ENCODE assay signal across 8 mouse cellular contexts in genomic region chr19:5871273-5871672, GRCm38 (mm10). TPM values are rescaled to one million over a fixed set of nuclear protein-coding genes. Genes with fewer than 3 reads are reported as not detected.
DNase-seq lines count a peak whose midpoint lies in the region; ATAC-seq and TF ChIP-seq lines count a peak whose summit lies in the region.
"Had no signal": no experiment of that assay in that cellular context is flagged by ENCODE, and none has a peak within 500 bp of the region (broad histone marks: within the 10 kb centered on the region; RNA-seq: fewer than 3 reads in every experiment).

No protein-coding gene starts in this region.

- intact Hi-C loops in left cerebral cortex, adult 2 months (cut with DNase I), result no loop called here

- no peaks in the 10 kb centered on the region for H3K27me3 ChIP-seq in embryonic facial prominence, embryonic 11.5 days (ENCODE audit: control insufficient read depth, insufficient read depth, low read length)
- H3K27me3 ChIP-seq in hindbrain, embryonic 15.5 days, result no peaks in the 10 kb centered on the region
- H3K27me3 ChIP-seq in lung, embryonic 15.5 days, result no peaks in the 10 kb centered on the region
- H3K27me3 ChIP-seq in stomach, embryonic 16.5 days (ENCODE audit: control insufficient read depth, insufficient read depth, low read length), result no peaks in the 10 kb centered on the region

- peak overlapping the region; percentile 16 for H3K4me2 ChIP-seq in embryonic facial prominence, embryonic 11.5 days (ENCODE audit: low read depth, low read length)
- 0 out of 2 replicates have a peak overlapping the region, but pooled peaks have one; percentile 1 for H3K4me2 ChIP-seq in hindbrain, embryonic 15.5 days
- H3K4me2 ChIP-seq in lung, embryonic 15.5 days, result peak overlapping the region; percentile 49
- H3K4me2 ChIP-seq in stomach, embryonic 16.5 days (ENCODE audit: low read depth, low read length), result peak overlapping the region; percentile 25; the same call in 1 of the 2 replicates

- WGBS in embryonic facial prominence, embryonic 11.5 days, result 0% methylated on average over 5 of the region's 7 CpGs
- 18% methylated on average over 7 of the region's 7 CpGs for WGBS in hindbrain, embryonic 15.5 days
- 0% methylated on average over 7 of the region's 7 CpGs for WGBS in lung, embryonic 15.5 days
- WGBS in stomach, embryonic 16.5 days, result 13% methylated on average over 7 of the region's 7 CpGs

- peak overlapping the region; percentile 44 for H3K9ac ChIP-seq in embryonic facial prominence, embryonic 11.5 days (replicated peaks; ENCODE audit: low read length)
- no peak overlapping the region for H3K9ac ChIP-seq in hindbrain, embryonic 15.5 days
- H3K9ac ChIP-seq in lung, embryonic 15.5 days, result peak overlapping the region; percentile 39
- peak overlapping the region; percentile 56 for H3K9ac ChIP-seq in stomach, embryonic 16.5 days (ENCODE audit: low read length)

- ATAC-seq in embryonic facial prominence, embryonic 11.5 days (replicated peaks; ENCODE audit: insufficient number of reproducible peaks, low FRiP score, low TSS enrichment, low read depth), result peak; percentile 63
- 0 out of 2 replicates have a peak, but pooled peaks have one; percentile 6 for ATAC-seq in hindbrain, embryonic 15.5 days (ENCODE audit: low FRiP score, low read depth)
- peak; percentile 81 for ATAC-seq in lung, embryonic 15.5 days (ENCODE audit: borderline replicate concordance, extremely low read depth, low FRiP score, low TSS enrichment)
- ATAC-seq in stomach, embryonic 16.5 days (ENCODE audit: insufficient read depth, low FRiP score), result peak; percentile 60; the same call in 1 of the 2 replicates

- DNase-seq in R1 (ENCODE audit: low read depth, low spot score), result peak; percentile 77
- peak; percentile 77 for DNase-seq in embryonic facial prominence, embryonic 11.5 days (ENCODE audit: low spot score)
- DNase-seq in left cerebral cortex, adult 2 months (ENCODE audit: extremely low spot score in 1 of 2, low spot score in 2 of 2), result no peak
- no peak for DNase-seq in urinary bladder, postnatal 25 days (ENCODE audit: low spot score)

- H3K4me1 ChIP-seq in embryonic facial prominence, embryonic 11.5 days (ENCODE audit: control insufficient read depth, insufficient read depth, low read length), result peaks cover 10% of the 10 kb centered on the region
- peaks cover 41% of the 10 kb centered on the region for H3K4me1 ChIP-seq in hindbrain, embryonic 15.5 days (replicated peaks)
- peaks cover 53% of the 10 kb centered on the region for H3K4me1 ChIP-seq in lung, embryonic 15.5 days
- peaks cover 25% of the 10 kb centered on the region for H3K4me1 ChIP-seq in stomach, embryonic 16.5 days (ENCODE audit: control insufficient read depth, insufficient read depth, low read length)

- no peak overlapping the region for H3K4me3 ChIP-seq in embryonic facial prominence, embryonic 11.5 days (ENCODE audit: low read depth, low read length)
- H3K4me3 ChIP-seq in hindbrain, embryonic 15.5 days, result no peak overlapping the region
- H3K4me3 ChIP-seq in lung, embryonic 15.5 days, result peak overlapping the region; percentile 12; the same call in 1 of the 2 replicates
- no peak overlapping the region for H3K4me3 ChIP-seq in stomach, embryonic 16.5 days (replicated peaks; ENCODE audit: low read length)
- no peak overlapping the region for H3K4me3 ChIP-seq in left cerebral cortex, adult 2 months
- H3K4me3 ChIP-seq: erythroblast, embryonic 14.5 days had no signal

- TF ChIP-seq CTCF in left cerebral cortex, adult 2 months (IDR thresholded peaks at IDR 0.05), result no peak

- H3K36me3 ChIP-seq in embryonic facial prominence, embryonic 11.5 days (replicated peaks; ENCODE audit: control insufficient read depth, insufficient read depth, low read depth, low read length), result no peaks in the 10 kb centered on the region; the same call in 1 of the 2 replicates
- no peaks in the 10 kb centered on the region for H3K36me3 ChIP-seq in hindbrain, embryonic 15.5 days
- peaks cover 48% of the 10 kb centered on the region for H3K36me3 ChIP-seq in lung, embryonic 15.5 days
- H3K36me3 ChIP-seq in stomach, embryonic 16.5 days (ENCODE audit: control insufficient read depth, insufficient read depth, low read length), result no peaks in the 10 kb centered on the region

- H3K9me3 ChIP-seq in embryonic facial prominence, embryonic 11.5 days (replicated peaks; ENCODE audit: control insufficient read depth, low read length), result no peaks in the 10 kb centered on the region
- H3K9me3 ChIP-seq in hindbrain, embryonic 15.5 days, result no peaks in the 10 kb centered on the region
- no peaks in the 10 kb centered on the region for H3K9me3 ChIP-seq in lung, embryonic 15.5 days
- H3K9me3 ChIP-seq in stomach, embryonic 16.5 days (replicated peaks; ENCODE audit: control insufficient read depth, low read length), result no peaks in the 10 kb centered on the region

- H3K27ac ChIP-seq in embryonic facial prominence, embryonic 11.5 days (replicated peaks; ENCODE audit: low read depth, low read length), result peak overlapping the region; percentile 76
- no peak overlapping the region; the same call in 1 of the 2 replicates for H3K27ac ChIP-seq in hindbrain, embryonic 15.5 days (replicated peaks)
- H3K27ac ChIP-seq in lung, embryonic 15.5 days, result peak overlapping the region; percentile 95
- peak overlapping the region; percentile 58; the same call in 1 of the 2 replicates for H3K27ac ChIP-seq in stomach, embryonic 16.5 days (ENCODE audit: low read length)
- H3K27ac ChIP-seq in left cerebral cortex, adult 2 months, result no peak overlapping the region

RNA-seq across cellular contexts. Expression of gene Frmd8, which starts 3.8 kb away (rescaled TPM):
- polyA plus RNA-seq in embryonic facial prominence, embryonic 11.5 days (2014; fragmentation: Nextera tagmentation; extraction: Ambion mirVana), result 15.8 and 17.6 TPM in 2 replicates
- 17.6 and 18.0 TPM in 2 replicates for polyA plus RNA-seq in hindbrain, embryonic 15.5 days (2015; fragmentation: Nextera tagmentation; extraction: Ambion mirVana)
- polyA plus RNA-seq in lung, embryonic 15.5 days (2015; fragmentation: Nextera tagmentation; extraction: Ambion mirVana), result 50.7 and 53.0 TPM in 2 replicates
- polyA plus RNA-seq in stomach, embryonic 16.5 days (2015; fragmentation: Nextera tagmentation; extraction: Ambion mirVana), result 27.4 and 29.5 TPM in 2 replicates
- total RNA-seq in left cerebral cortex, adult 2 months (2021), result 10 to 100 TPM; 10.1 to 13.4 TPM

RNA-seq across cellular contexts. Expression of gene Slc25a45, which starts 6.3 kb away (rescaled TPM):
- 0.87 and 1.1 TPM in 2 replicates for polyA plus RNA-seq in embryonic facial prominence, embryonic 11.5 days (2014; fragmentation: Nextera tagmentation; extraction: Ambion mirVana)
- polyA plus RNA-seq in hindbrain, embryonic 15.5 days (2015; fragmentation: Nextera tagmentation; extraction: Ambion mirVana), result 2.6 TPM in 2 replicates
- polyA plus RNA-seq in lung, embryonic 15.5 days (2015; fragmentation: Nextera tagmentation; extraction: Ambion mirVana), result 4.2 and 5.6 TPM in 2 replicates
- 5.1 and 5.5 TPM in 2 replicates for polyA plus RNA-seq in stomach, embryonic 16.5 days (2015; fragmentation: Nextera tagmentation; extraction: Ambion mirVana)
- 1 to 10 TPM; 2.5 to 2.7 TPM for total RNA-seq in left cerebral cortex, adult 2 months (2021)
- polyA plus RNA-seq: erythroblast, embryonic 14.5 days had no signal

RNA-seq across cellular contexts. Expression of gene Tigd3, which starts 22.7 kb away (rescaled TPM):
- 4.0 and 4.3 TPM in 2 replicates for polyA plus RNA-seq in embryonic facial prominence, embryonic 11.5 days (2014; fragmentation: Nextera tagmentation; extraction: Ambion mirVana)
- polyA plus RNA-seq in hindbrain, embryonic 15.5 days (2015; fragmentation: Nextera tagmentation; extraction: Ambion mirVana), result 10.7 and 11.7 TPM in 2 replicates
- 3.2 and 3.6 TPM in 2 replicates for polyA plus RNA-seq in lung, embryonic 15.5 days (2015; fragmentation: Nextera tagmentation; extraction: Ambion mirVana)
- polyA plus RNA-seq in stomach, embryonic 16.5 days (2015; fragmentation: Nextera tagmentation; extraction: Ambion mirVana), result 1.7 and 1.8 TPM in 2 replicates
- 1 to 10 TPM; 4.3 to 4.7 TPM for total RNA-seq in left cerebral cortex, adult 2 months (2021)

RNA-seq across cellular contexts. Expression of gene Dpf2, which starts 41.5 kb away (rescaled TPM):
- 202 and 213 TPM in 2 replicates for polyA plus RNA-seq in embryonic facial prominence, embryonic 11.5 days (2014; fragmentation: Nextera tagmentation; extraction: Ambion mirVana)
- 111 and 113 TPM in 2 replicates for polyA plus RNA-seq in hindbrain, embryonic 15.5 days (2015; fragmentation: Nextera tagmentation; extraction: Ambion mirVana)
- polyA plus RNA-seq in lung, embryonic 15.5 days (2015; fragmentation: Nextera tagmentation; extraction: Ambion mirVana), result 142 and 147 TPM in 2 replicates
- 117 and 127 TPM in 2 replicates for polyA plus RNA-seq in stomach, embryonic 16.5 days (2015; fragmentation: Nextera tagmentation; extraction: Ambion mirVana)
- 100 to 1,000 TPM in 1 of 2 experiments, 10 to 100 TPM in 1; 94.8 to 100 TPM for total RNA-seq in left cerebral cortex, adult 2 months (2021)

RNA-seq across cellular contexts. Expression of gene Cdc42ep2, which starts 53.3 kb away (rescaled TPM):
- polyA plus RNA-seq in embryonic facial prominence, embryonic 11.5 days (2014; fragmentation: Nextera tagmentation; extraction: Ambion mirVana), result 2.4 and 2.7 TPM in 2 replicates
- polyA plus RNA-seq in hindbrain, embryonic 15.5 days (2015; fragmentation: Nextera tagmentation; extraction: Ambion mirVana), result 19.0 and 20.3 TPM in 2 replicates
- 12.0 and 14.1 TPM in 2 replicates for polyA plus RNA-seq in lung, embryonic 15.5 days (2015; fragmentation: Nextera tagmentation; extraction: Ambion mirVana)
- 13.4 and 13.9 TPM in 2 replicates for polyA plus RNA-seq in stomach, embryonic 16.5 days (2015; fragmentation: Nextera tagmentation; extraction: Ambion mirVana)
- 1 to 10 TPM; 4.7 to 4.9 TPM for total RNA-seq in left cerebral cortex, adult 2 months (2021)

Comparison
In these comparisons a context has a peak if more than half of its experiments do, and no peak if none do; other contexts are left out.
1. DNase-seq: peak in R1 (single experiment) and embryonic facial prominence, embryonic 11.5 days (single experiment); none in left cerebral cortex, adult 2 months (0 of 2) and urinary bladder, postnatal 25 days (single experiment).
2. ATAC-seq: peak in every context shown above with its lines; median percentile 81 in lung, embryonic 15.5 days; 63 in embryonic facial prominence, embryonic 11.5 days; 60 in stomach, embryonic 16.5 days; 6 in hindbrain, embryonic 15.5 days.
3. H3K27ac ChIP-seq: peak in embryonic facial prominence, embryonic 11.5 days (single experiment), lung, embryonic 15.5 days (single experiment) and stomach, embryonic 16.5 days (single experiment); none in hindbrain, embryonic 15.5 days (single experiment) and left cerebral cortex, adult 2 months (single experiment).
4. Peak in every context shown above with its lines, with median percentiles within 50 percentile points of each other: H3K4me2 ChIP-seq.